Mouse (Mus musculus) CH12.LX (cell line): Measurements from ENCODE around the gene Tulp1. TPM values are rescaled to one million over a fixed set of nuclear protein-coding genes. Genes with fewer than 3 reads are reported as not detected.

Source experiments
- DNase-seq: peaks from one replicate; pipeline ENCODE4 v3.0.0-alpha.2; 2013; ENCODE audit errors: extremely low read depth
- H3K27ac ChIP-seq: 2 replicates; pipeline ENCODE4 v1.5.1; 2012; ENCODE audit warnings: low read depth, mild to moderate bottlenecking, control low read depth, moderate library complexity; ENCODE audit not compliant: insufficient read depth
- H3K27me3 ChIP-seq: replicated peaks from 2 replicates; pipeline ENCODE3; 2012; ENCODE audit warnings: inconsistent platforms
- H3K36me3 ChIP-seq, 2 experiments: replicated peaks in 1 of 2; 2 replicates each; pipeline versions ENCODE3 to v1.6.1; 2012; ENCODE audit warnings: inconsistent platforms in 1 of 2, low read length in 1 of 2, mild to moderate bottlenecking in 1 of 2, mixed read lengths in 1 of 2, moderate library complexity in 1 of 2; ENCODE audit not compliant: control insufficient read depth in 1 of 2, insufficient read depth in 1 of 2
- H3K4me1 ChIP-seq, 2 experiments: 2 replicates each; pipeline ENCODE4 v1.6.1; 2012; ENCODE audit warnings: inconsistent platforms in 1 of 2, moderate library complexity in 1 of 2; ENCODE audit not compliant: insufficient read depth in 2 of 2, control insufficient read depth in 1 of 2
- H3K4me2 ChIP-seq: 2 replicates; pipeline ENCODE4 v1.6.1; 2012; ENCODE audit warnings: low read depth, mild to moderate bottlenecking, control low read depth; ENCODE audit not compliant: poor library complexity, insufficient read depth, severe bottlenecking
- H3K4me3 ChIP-seq, 3 experiments: fragments of 150-350 bp in 1 of 3; sonication (generic) in 1 of 3; replicated peaks in 1 of 3; 2 replicates each; pipeline versions ENCODE3 to v1.5.1; 2011 to 2012; ENCODE audit warnings: low read depth in 2 of 3, low read length in 2 of 3, mild to moderate bottlenecking in 2 of 3, moderate library complexity in 2 of 3, control low read depth in 1 of 3, improper control_type of control experiment in 1 of 3, inconsistent platforms in 1 of 3, mixed read lengths in 1 of 3; ENCODE audit not compliant: poor library complexity in 1 of 3
- H3K79me2 ChIP-seq: replicated peaks from 2 replicates; pipeline ENCODE4 v1.6.1; 2012; ENCODE audit warnings: mild to moderate bottlenecking, moderate library complexity; ENCODE audit not compliant: control insufficient read depth, poor library complexity, insufficient read depth, severe bottlenecking; ENCODE audit errors: extremely low read depth
- H3K9ac ChIP-seq: 2 replicates; pipeline ENCODE4 v1.6.1; 2012; ENCODE audit warnings: low read depth, mild to moderate bottlenecking, control low read depth, moderate library complexity; ENCODE audit not compliant: insufficient read depth
- H3K9me3 ChIP-seq: replicated peaks from 2 replicates; pipeline ENCODE3; 2012; ENCODE audit warnings: low read length, inconsistent platforms, mixed read lengths
- CHD1 ChIP-seq: IDR thresholded peaks from 2 replicates; pipeline ENCODE4 v1.6.1; 2012; ENCODE audit warnings: low read depth, low read length, improper control_type of control experiment, inconsistent platforms
- EP300 ChIP-seq: IDR thresholded peaks from 2 replicates; pipeline ENCODE4 v1.6.1; 2011; ENCODE audit warnings: low read length, improper control_type of control experiment
- HCFC1 ChIP-seq: IDR thresholded peaks from 2 replicates; pipeline ENCODE4 v1.6.1; 2012; ENCODE audit warnings: low read depth, mild to moderate bottlenecking, inconsistent platforms, low read length, improper control_type of control experiment
- JUND ChIP-seq: conservative IDR thresholded peaks from 2 replicates; pipeline ENCODE4 v1.6.1; 2011; ENCODE audit warnings: low read depth, low read length, improper control_type of control experiment
- MAX ChIP-seq: IDR thresholded peaks from 2 replicates; pipeline ENCODE4 v1.6.1; 2011; ENCODE audit warnings: low read length, improper control_type of control experiment
- MEF2A ChIP-seq: IDR thresholded peaks from 2 replicates; pipeline ENCODE4 v1.6.1; 2014; ENCODE audit warnings: low read depth, mild to moderate bottlenecking, inconsistent platforms, low read length, improper control_type of control experiment, borderline replicate concordance
- NELFE ChIP-seq: IDR thresholded peaks from 2 replicates; pipeline ENCODE4 v1.6.1; 2011; ENCODE audit warnings: low read depth, low read length, improper control_type of control experiment
- NRF1 ChIP-seq: IDR thresholded peaks from 2 replicates; pipeline ENCODE4 v1.6.1; 2014; ENCODE audit warnings: low read depth, mild to moderate bottlenecking, inconsistent platforms, low read length, improper control_type of control experiment, moderate library complexity
- POLR2AphosphoS2 ChIP-seq: IDR thresholded peaks from 2 replicates; pipeline ENCODE4 v1.6.1; 2011; ENCODE audit warnings: low read depth, low read length, improper control_type of control experiment
- TCF12 ChIP-seq: IDR thresholded peaks from 2 replicates; pipeline ENCODE4 v1.6.1; 2014; ENCODE audit warnings: low read depth, mild to moderate bottlenecking, inconsistent platforms, low read length, improper control_type of control experiment
- UBTF ChIP-seq: IDR thresholded peaks from 2 replicates; pipeline ENCODE4 v1.6.1; 2012; ENCODE audit warnings: low read depth, mild to moderate bottlenecking, inconsistent platforms, low read length, improper control_type of control experiment, moderate library complexity
- USF1 ChIP-seq: IDR thresholded peaks from 2 replicates; pipeline ENCODE4 v1.6.1; 2014; ENCODE audit warnings: low read depth, mild to moderate bottlenecking, inconsistent platforms, low read length, improper control_type of control experiment
- USF2 ChIP-seq: conservative IDR thresholded peaks from 2 replicates; pipeline ENCODE4 v1.6.1; 2011; ENCODE audit warnings: low read depth, low read length, improper control_type of control experiment
- ZC3H11A ChIP-seq: IDR thresholded peaks from 2 replicates; pipeline ENCODE4 v1.6.1; 2012; ENCODE audit warnings: low read depth, mild to moderate bottlenecking, inconsistent platforms, low read length, improper control_type of control experiment
- ZKSCAN1 ChIP-seq: IDR thresholded peaks from 2 replicates; pipeline ENCODE4 v1.6.1; 2012; ENCODE audit warnings: low read depth, inconsistent platforms, low read length, improper control_type of control experiment, borderline replicate concordance
- dilution Hi-C: fragments of 300-500 bp; cut with MboI; formaldehyde crosslinking; loops from 2 replicates; pipeline ENCODE4 v1.14.3; 2020; ENCODE audit warnings: low sequenced_read_pairs; ENCODE audit not compliant: extremely low pct_unique_long_range_greater_than_20kb, extremely low pct_ligation_motif_present
- in situ Hi-C: fragments of 300-500 bp; cut with MboI; formaldehyde crosslinking; loops from 3 replicates; pipeline ENCODE4 v1.14.3; 2019; ENCODE audit warnings: low sequenced_read_pairs, low pct_ligation_motif_present, low pct_unique_long_range_greater_than_20kb, mixed read lengths
- polyA plus RNA-seq: library from polyadenylated mRNA; unstranded; fragments of >175 nt; gene quantifications from 2 replicates; pipeline ENCODE4 v1.2.1, GENCODE M21; 2012; ENCODE audit warnings: low read depth; ENCODE audit not compliant: insufficient read length
- total RNA-seq, 2 experiments: library from RNA; depleted of rRNA; stranded (reverse); fragments of 300-350 nt in 1 of 2; fragments of >200 nt in 1 of 2; gene quantifications; 2 replicates each; pipeline ENCODE4 v1.2.3; 2012 to 2014

Tulp1 gene
- total and polyA plus RNA-seq, 3 experiments: not detected

DNA sequence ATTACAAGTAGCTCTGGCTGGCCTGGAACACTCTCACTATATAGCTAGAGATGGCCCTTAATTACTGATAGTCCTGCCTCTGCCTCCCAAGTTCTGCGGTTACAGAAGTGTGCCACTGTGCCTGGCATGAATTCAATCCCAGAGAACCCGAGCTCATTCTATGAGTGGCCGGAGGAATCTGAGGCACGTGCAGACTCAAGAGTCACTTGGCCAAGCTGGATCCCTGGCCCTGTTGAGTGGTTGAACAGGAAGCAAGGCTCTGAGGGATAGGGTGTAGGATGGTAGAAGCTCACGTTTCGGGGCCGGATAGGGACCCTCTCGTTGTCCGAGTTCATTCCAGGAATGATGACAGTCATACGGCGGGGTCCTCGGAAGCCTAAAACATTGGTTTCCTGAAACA lies 9.2 kb downstream of the Tulp1 start:
- Histone ChIP-seq H3K79me2 (no peaks in the 10 kb centered on the region), H3K4me3 (no peak overlapping the region), H3K27me3 (peaks cover 78% of the 10 kb centered on the region), H3K27ac (no peak overlapping the region), H3K4me1 (peaks cover 5 to 6% of the 10 kb centered on the region in 2 experiments; a peak in 3 of 4 replicates), H3K4me2 (no peak overlapping the region), H3K9me3 (peaks cover 6% of the 10 kb centered on the region), H3K9ac (no peak overlapping the region), H3K36me3 (no peaks in the 10 kb centered on the region)
- no peak for DNase-seq
- no peak for TF ChIP-seq CHD1
- TF ChIP-seq NELFE: no peak
- TF ChIP-seq UBTF: no peak
- no peak for TF ChIP-seq USF2
- TF ChIP-seq NRF1: no peak
- no peak for TF ChIP-seq TCF12
- TF ChIP-seq USF1: no peak
- in situ Hi-C loops: no loop called here
- dilution Hi-C loops: no loop called here

DNA sequence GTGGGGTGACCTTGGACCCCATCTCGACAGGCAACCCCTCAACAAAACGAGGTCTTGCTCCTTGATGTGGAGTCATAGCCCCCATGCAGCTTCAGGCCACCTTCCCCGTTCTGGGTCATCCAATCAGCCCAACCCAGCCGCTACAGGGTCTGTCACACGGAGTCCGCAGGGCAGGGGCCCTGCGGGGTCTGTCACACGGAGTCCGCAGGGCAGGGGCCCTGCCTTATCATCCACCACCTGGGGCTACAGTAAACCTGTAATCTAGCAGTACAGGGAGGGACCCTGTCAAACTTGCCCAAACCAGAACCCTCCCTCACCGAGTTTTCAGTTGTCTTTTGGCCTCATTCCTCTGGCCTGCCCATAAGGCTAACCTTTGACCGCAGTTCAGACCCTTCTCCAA lies 13.0 kb downstream of the Tulp1 start:
- H3K4me2 ChIP-seq: no peak overlapping the region
- H3K27me3 ChIP-seq: peaks cover 81% of the 10 kb centered on the region
- H3K4me3 ChIP-seq: no peak overlapping the region
- H3K27ac ChIP-seq: no peak overlapping the region
- H3K36me3 ChIP-seq: no peaks in the 10 kb centered on the region
- TF ChIP-seq ZKSCAN1 (no peak), EP300 (no peak), USF1 (no peak), ZC3H11A (no peak), HCFC1 (no peak), JUND (no peak), MEF2A (no peak), MAX (no peak), POLR2AphosphoS2 (no peak)
- TF ChIP-seq, all 38 proteins: peak for 0
- H3K9me3 ChIP-seq: peaks cover 6% of the 10 kb centered on the region
- no peak for DNase-seq
- in situ Hi-C loops (no loop called here), dilution Hi-C loops (no loop called here)
- no peaks in the 10 kb centered on the region for H3K79me2 ChIP-seq
- no peak overlapping the region for H3K9ac ChIP-seq
- peaks cover 6 to 11% of the 10 kb centered on the region in 2 experiments; a peak in 3 of 4 replicates for H3K4me1 ChIP-seq
